Mouse (Mus musculus): Measurements from ENCODE around the gene Cst3. TPM values are rescaled to one million over a fixed set of nuclear protein-coding genes. Genes with fewer than 3 reads are reported as not detected.

The Cst3 gene
- total RNA-seq, 1 experiment from 2014 or later, result 267 TPM

GRCm38 (mm10) chr2:148857506-148857905, 18.0 kb downstream of the Cst3 start:
- ATAC-seq (replicated peaks; ENCODE audit: low read depth, poor library complexity, severe bottlenecking), result no peak

- peak; percentile 98 for ATAC-seq (replicated peaks; ENCODE audit: low read depth, poor library complexity, severe bottlenecking)
Measured at GRCm38 (mm10) chr2:148856630-148857400, 18.7 kb downstream of the Cst3 start.

- ATAC-seq (replicated peaks; ENCODE audit: low read depth, poor library complexity, severe bottlenecking), result peak; percentile 96
Measured at GRCm38 (mm10) chr2:148851116-148851906, 24.2 kb downstream of the Cst3 start.

DNA sequence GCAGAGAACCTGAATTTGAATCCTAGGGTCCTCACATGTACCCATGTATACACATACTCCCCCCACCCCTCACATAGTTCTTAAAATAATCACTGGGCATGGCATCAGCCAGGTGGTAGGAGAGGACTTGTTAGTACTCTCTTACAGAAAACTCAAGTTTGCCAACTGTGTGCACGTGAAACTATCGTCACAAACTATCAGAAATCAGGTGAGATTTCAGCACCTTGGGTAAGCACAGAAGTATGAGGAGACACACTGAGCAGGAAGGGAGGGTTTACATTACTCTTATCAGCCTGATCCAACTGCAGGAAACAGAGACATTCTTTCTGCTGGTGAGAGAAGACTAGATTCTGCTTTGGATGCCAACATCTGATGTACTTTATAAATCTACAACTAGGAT, 36.3 kb downstream of the Cst3 start:
- no peak for ATAC-seq (replicated peaks; ENCODE audit: low read depth, poor library complexity, severe bottlenecking)

GRCm38 (mm10) chr2:148838075-148838777, 37.3 kb downstream of the Cst3 start:
- ATAC-seq (replicated peaks; ENCODE audit: low read depth, poor library complexity, severe bottlenecking), result no peak

DNA sequence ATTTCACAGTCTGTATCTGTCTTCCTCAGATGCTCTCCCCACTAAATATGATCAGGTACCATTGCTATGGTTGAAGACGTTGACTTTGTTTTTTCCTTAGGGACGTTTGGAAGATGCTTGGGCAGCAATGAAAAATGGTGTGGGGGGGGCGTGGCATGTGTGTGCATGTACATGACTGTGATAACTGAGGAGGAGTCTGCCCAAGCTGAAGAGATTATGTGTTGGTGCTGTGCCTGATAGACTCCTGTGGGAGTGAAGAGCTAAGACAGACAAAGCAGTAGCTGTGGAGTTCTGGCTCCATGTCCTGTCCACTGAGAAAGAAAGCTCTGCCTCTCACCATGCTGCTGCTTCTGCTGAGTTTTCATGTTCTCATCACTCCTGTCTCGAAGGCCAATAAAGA, 40.6 kb downstream of the Cst3 start, which contains the start of gene Cst9:
Gene Cst9, plus strand, starts transcription at position 236 of the 400 bp plus-strand sequence.
- ATAC-seq (replicated peaks; ENCODE audit: low read depth, poor library complexity, severe bottlenecking), result no peak

DNA sequence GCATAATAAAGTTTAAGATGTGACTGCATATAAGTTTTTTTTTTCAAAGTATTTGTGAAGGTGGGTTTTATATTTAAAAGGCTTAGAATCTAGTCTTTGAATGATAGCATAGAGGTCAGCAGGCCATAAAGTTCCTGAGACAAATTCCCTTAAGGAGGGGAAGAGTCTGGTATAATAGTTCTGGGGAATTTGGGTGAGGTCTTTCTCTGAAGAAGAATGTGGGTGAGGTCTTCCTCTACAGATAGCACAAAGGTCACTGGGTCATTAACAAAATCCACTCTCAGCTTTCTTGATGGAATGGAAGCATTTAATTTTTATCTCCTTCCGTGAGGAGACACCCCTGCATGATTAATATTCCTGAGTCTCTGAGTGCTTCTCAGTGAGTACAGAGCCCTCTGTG, 49.5 kb downstream of the Cst3 start:
- ATAC-seq (replicated peaks; ENCODE audit: low read depth, poor library complexity, severe bottlenecking), result no peak

Other genes with a start within 250 kb of the Cst3 start
- 34.9 and 40.3 TPM in 2 replicates for gene Nxt1, start 203.1 kb downstream of the Cst3 start, total RNA-seq (2017)
- 14.1 and 20.6 TPM in 2 replicates for gene Gzf1, start 194.7 kb downstream of the Cst3 start, total RNA-seq (2017)
- 1.1 and 2.1 TPM in 2 replicates for gene Napb, start 143.2 kb downstream of the Cst3 start, total RNA-seq (2017)
- gene Cstl1, start 125.3 kb downstream of the Cst3 start, total RNA-seq (2017), result not detected in 2 replicates
- gene Cst11, start 104.2 kb downstream of the Cst3 start, total RNA-seq (2017), result not detected in 2 replicates
- not detected in 2 replicates for gene 8030411F24Rik, start 93.7 kb downstream of the Cst3 start, total RNA-seq (2017)
- not detected in 2 replicates for gene Cst12, start 86.3 kb downstream of the Cst3 start, total RNA-seq (2017)
- gene Cst8, start 76.9 kb downstream of the Cst3 start, total RNA-seq (2017), result not detected in 2 replicates
- gene Cst13, start 55.6 kb downstream of the Cst3 start, total RNA-seq (2017), result not detected in 2 replicates
- gene Cst9, start 40.5 kb downstream of the Cst3 start, total RNA-seq (2017), result not detected in 2 replicates
- gene 9230104L09Rik, start 10.7 kb downstream of the Cst3 start, total RNA-seq (2017), result not detected in 2 replicates
- gene Gm1330, start 127.6 kb upstream of the Cst3 start, total RNA-seq (2017), result not detected in 2 replicates
- gene Gm10750, start 141.5 kb upstream of the Cst3 start, total RNA-seq (2017), result not detected in 2 replicates